Mouse (Mus musculus): ENCODE data around the gene Pithd1.
"Not testable (repeated sequence)": the region's sequence is repeated elsewhere in the genome, so short reads cannot be mapped to it uniquely, and the experiment has no call there.

The Pithd1 gene

GRCm38 (mm10) chr4:135986301-135986942, 642 bp downstream of the Pithd1 start:
- DNase-seq (ENCODE audit: low spot score): no peak

- DNase-seq (ENCODE audit: low spot score): no peak
Measured at GRCm38 (mm10) chr4:135985769-135986168, 1.3 kb downstream of the Pithd1 start.

GRCm38 (mm10) chr4:135985193-135985592, 1.9 kb downstream of the Pithd1 start:
- DNase-seq (ENCODE audit: low spot score): peak; percentile 89

- DNase-seq (ENCODE audit: low spot score): no peak
Measured at GRCm38 (mm10) chr4:135984556-135984955, 2.5 kb downstream of the Pithd1 start.

- DNase-seq (ENCODE audit: low spot score): no peak
Measured at GRCm38 (mm10) chr4:135981524-135982063, 5.5 kb downstream of the Pithd1 start.

GRCm38 (mm10) chr4:135980223-135980622, 6.8 kb downstream of the Pithd1 start:
- not testable (repeated sequence) for DNase-seq (ENCODE audit: low spot score)

GRCm38 (mm10) chr4:135976146-135976545, 10.9 kb downstream of the Pithd1 start:
- DNase-seq (ENCODE audit: low spot score): no peak

GRCm38 (mm10) chr4:135972911-135973811, 13.9 kb downstream of the Pithd1 start:
- DNase-seq (ENCODE audit: low spot score): no peak

- DNase-seq (ENCODE audit: low spot score): peak; percentile 73
Measured at GRCm38 (mm10) chr4:135972556-135972906, 14.5 kb downstream of the Pithd1 start, which contains the start of gene Lypla2. Gene Lypla2 (minus strand): TSS chr4:135972626.

GRCm38 (mm10) chr4:135971805-135972555, 15.1 kb downstream of the Pithd1 start:
- no peak for DNase-seq (ENCODE audit: low spot score)

GRCm38 (mm10) chr4:135970585-135970984, 16.5 kb downstream of the Pithd1 start:
- DNase-seq (ENCODE audit: low spot score): no peak

- DNase-seq (ENCODE audit: low spot score): no peak
Measured at GRCm38 (mm10) chr4:135969070-135969750, 17.9 kb downstream of the Pithd1 start.

GRCm38 (mm10) chr4:135968271-135968869, 18.7 kb downstream of the Pithd1 start:
- DNase-seq (ENCODE audit: low spot score): no peak

GRCm38 (mm10) chr4:135967086-135967760, 19.8 kb downstream of the Pithd1 start:
- no peak for DNase-seq (ENCODE audit: low spot score)

GRCm38 (mm10) chr4:135966283-135966682, 20.8 kb downstream of the Pithd1 start:
- no peak for DNase-seq (ENCODE audit: low spot score)

GRCm38 (mm10) chr4:135965113-135965512, 22.0 kb downstream of the Pithd1 start:
- DNase-seq (ENCODE audit: low spot score): no peak

- DNase-seq (ENCODE audit: low spot score): no peak
Measured at GRCm38 (mm10) chr4:135964426-135964825, 22.6 kb downstream of the Pithd1 start.

- DNase-seq (ENCODE audit: low spot score): peak; percentile 96
Measured at GRCm38 (mm10) chr4:135963457-135964193, 23.4 kb downstream of the Pithd1 start, which contains the start of gene Gale. Gene Gale (plus strand): TSS chr4:135963727.

- no peak for DNase-seq (ENCODE audit: low spot score)
Measured at GRCm38 (mm10) chr4:135962946-135963345, 24.1 kb downstream of the Pithd1 start.

- no peak for DNase-seq (ENCODE audit: low spot score)
Measured at GRCm38 (mm10) chr4:135962198-135962597, 24.9 kb downstream of the Pithd1 start.

All from c-Kit-positive CD71-positive TER-119-positive erythroid progenitor cells, embryonic 14.5 days (primary cell).